Mouse (Mus musculus) forebrain, postnatal 0 days (tissue): ENCODE results near the gene Aif1. TPM values are rescaled to one million over a fixed set of nuclear protein-coding genes. Genes with fewer than 3 reads are reported as not detected.

ENCODE experiments used
- ATAC-seq: fragments of 200-750 bp; cut with Nextera tagmentation; 2 replicates; pipeline ENCODE4 v1.8.0; 2017; ENCODE audit warnings: mild to moderate bottlenecking, moderate library complexity
- DNase-seq: peaks from one replicate; pipeline ENCODE4 v3.0.0-alpha.2; 2015
- H3K27ac ChIP-seq: fragments of 300-500 bp; sonication (generic); 2 replicates; pipeline ENCODE4 v1.5.1; 2014; ENCODE audit warnings: low read depth, mild to moderate bottlenecking, antibody characterized with exemption, low read length, moderate library complexity, mixed read lengths
- H3K27me3 ChIP-seq: fragments of 300-500 bp; sonication (generic); 2 replicates; pipeline ENCODE4 v1.6.1; 2014; ENCODE audit warnings: mild to moderate bottlenecking, low read length, mixed read lengths; ENCODE audit not compliant: insufficient read depth
- H3K36me3 ChIP-seq: fragments of 300-500 bp; sonication (generic); 2 replicates; pipeline ENCODE4 v1.6.1; 2014; ENCODE audit warnings: mild to moderate bottlenecking, moderate library complexity; ENCODE audit not compliant: insufficient read depth
- H3K4me1 ChIP-seq: fragments of 300-500 bp; sonication (generic); 2 replicates; pipeline ENCODE4 v1.6.1; 2014; ENCODE audit warnings: antibody characterized with exemption; ENCODE audit not compliant: insufficient read depth
- H3K4me2 ChIP-seq: fragments of 300-500 bp; sonication (generic); 2 replicates; pipeline ENCODE4 v1.6.1; 2014; ENCODE audit warnings: low read depth, mild to moderate bottlenecking, moderate library complexity
- H3K4me3 ChIP-seq: fragments of 300-500 bp; sonication (generic); 2 replicates; pipeline ENCODE4 v1.5.1; 2014; ENCODE audit warnings: low read depth, low read length, mixed read lengths
- H3K9ac ChIP-seq: fragments of 300-500 bp; sonication (generic); 2 replicates; pipeline ENCODE4 v1.6.1; 2014; ENCODE audit warnings: mild to moderate bottlenecking
- H3K9me3 ChIP-seq: fragments of 300-500 bp; sonication (generic); 2 replicates; pipeline ENCODE4 v1.6.1; 2016; ENCODE audit warnings: low read length
- CTCF ChIP-seq: sonication (generic); IDR thresholded peaks from 2 replicates; pipeline ENCODE4 v1.5.1; 2016; ENCODE audit warnings: antibody characterized with exemption, control low read depth, low read depth
- WGBS: fragments of 180-500 bp; shearing (Covaris S2); extraction: QIAGEN DNeasy Blood & Tissue Kit; methylation state at CpG from one replicate; pipeline ENCODE4 v1.1.7; 2014; 5-methylcytosine and 5-hydroxymethylcytosine counted together
- polyA plus RNA-seq: library from polyadenylated mRNA; unstranded; fragments of >200 nt; fragmentation: Nextera tagmentation; extraction: Ambion mirVana; gene quantifications from 2 replicates; pipeline ENCODE4 v1.2.1, GENCODE M21; 2015
- total RNA-seq: library from RNA; depleted of rRNA; stranded (reverse); fragments of >200 nt; gene quantifications from 2 replicates; pipeline ENCODE4 v1.2.3, GENCODE M21; 2014; rRNA removed

The Aif1 gene
- total RNA-seq (1.9 and 3.6 TPM in 2 replicates), polyA plus RNA-seq (8.4 and 10.0 TPM in 2 replicates)

DNA sequence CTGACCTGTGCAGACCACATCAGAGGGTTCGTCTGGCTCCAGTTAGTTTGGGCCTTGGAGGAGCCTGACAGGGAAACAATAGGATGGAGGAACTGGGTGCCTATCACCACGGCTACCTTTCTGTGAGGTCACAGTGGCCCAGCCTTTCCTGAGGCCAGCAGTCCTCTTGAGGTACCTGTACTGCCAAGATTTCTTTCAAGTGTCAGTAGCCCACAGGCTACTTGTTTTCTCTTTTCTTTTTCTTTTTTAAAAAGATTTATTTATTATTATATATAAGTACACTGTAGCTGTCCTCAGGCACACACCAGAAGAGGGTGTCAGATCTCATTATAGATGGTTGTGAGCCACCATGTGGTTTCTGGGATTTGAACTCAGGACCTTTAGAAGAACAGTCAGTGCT lies at the start of gene Aif1:
Gene Aif1, minus strand, starts transcription at position 101 of the 400 bp plus-strand sequence.
- Histone ChIP-seq H3K27ac (no peak within 1 kb of the TSS), H3K36me3 (no peaks in the 10 kb centered on the region), H3K9ac (no peak within 1 kb of the TSS), H3K9me3 (no peaks in the 10 kb centered on the region), H3K27me3 (no peaks in the 10 kb centered on the region), H3K4me1 (no peaks in the 10 kb centered on the region), H3K4me2 (no peak within 1 kb of the TSS), H3K4me3 (no peak within 1 kb of the TSS)
- ATAC-seq (no peak), DNase-seq (no peak)
- WGBS = 45% methylated on average over 2 of the region's 2 CpGs
- TF ChIP-seq CTCF = no peak

GRCm38 (mm10) chr17:35225456-35225855 lies 49.6 kb upstream of the Aif1 start:
- WGBS = 94% methylated on average over 5 of the region's 5 CpGs
- no peak overlapping the region for H3K9ac ChIP-seq
- DNase-seq = no peak
- no peak for TF ChIP-seq CTCF
- no peak overlapping the region for H3K4me2 ChIP-seq
- ATAC-seq = no peak
- H3K9me3 ChIP-seq = no peaks in the 10 kb centered on the region
- H3K4me1 ChIP-seq = no peaks in the 10 kb centered on the region
- no peak overlapping the region for H3K27ac ChIP-seq
- peaks cover 37% of the 10 kb centered on the region for H3K36me3 ChIP-seq
- no peaks in the 10 kb centered on the region for H3K27me3 ChIP-seq
- H3K4me3 ChIP-seq = no peak overlapping the region

DNA sequence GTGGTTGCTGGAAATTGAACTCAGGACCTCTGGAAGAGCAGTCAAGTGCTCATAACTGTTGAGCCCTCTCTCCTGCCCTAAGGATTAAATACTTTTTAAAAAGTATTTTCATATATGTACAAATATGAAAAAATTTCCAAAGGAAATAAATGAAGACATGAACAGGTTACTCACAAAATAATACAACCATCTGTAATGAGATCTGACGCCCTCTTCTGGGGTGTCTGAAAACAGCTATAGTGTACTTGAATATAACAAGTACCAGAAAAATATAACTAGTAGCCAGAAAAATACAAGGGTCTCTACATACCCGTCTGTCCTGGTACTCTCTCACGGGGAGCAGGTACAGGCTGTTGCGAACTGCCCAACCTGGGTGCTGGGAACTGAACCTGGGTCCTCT lies 48.8 kb upstream of the Aif1 start:
- no peak overlapping the region for H3K9ac ChIP-seq
- 95% methylated on average over 4 of the region's 4 CpGs for WGBS
- DNase-seq (no peak), ATAC-seq (no peak)
- H3K27me3 ChIP-seq = no peaks in the 10 kb centered on the region
- no peak overlapping the region for H3K27ac ChIP-seq
- H3K4me2 ChIP-seq = no peak overlapping the region
- no peak overlapping the region for H3K4me3 ChIP-seq
- H3K9me3 ChIP-seq = no peaks in the 10 kb centered on the region
- no peaks in the 10 kb centered on the region for H3K4me1 ChIP-seq
- H3K36me3 ChIP-seq = peaks cover 39% of the 10 kb centered on the region
- TF ChIP-seq CTCF = no peak

GRCm38 (mm10) chr17:35222299-35222698 lies 46.4 kb upstream of the Aif1 start:
- Histone ChIP-seq H3K9me3 (no peaks in the 10 kb centered on the region), H3K27me3 (no peaks in the 10 kb centered on the region), H3K4me2 (no peak overlapping the region), H3K4me1 (no peaks in the 10 kb centered on the region), H3K27ac (no peak overlapping the region), H3K36me3 (peaks cover 28% of the 10 kb centered on the region), H3K4me3 (no peak overlapping the region), H3K9ac (no peak overlapping the region)
- 81% methylated on average over 6 of the region's 6 CpGs for WGBS
- DNase-seq (no peak), ATAC-seq (no peak)
- no peak for TF ChIP-seq CTCF

GRCm38 (mm10) chr17:35220156-35220952 lies 44.5 kb upstream of the Aif1 start, which contains the start of gene Gm16181:
Gene Gm16181 (plus strand): TSS chr17:35220834.
- Histone ChIP-seq H3K4me3 (no peak within 1 kb of the TSS), H3K9ac (no peak within 1 kb of the TSS), H3K36me3 (peaks cover 21% of the 10 kb centered on the region), H3K4me2 (no peak within 1 kb of the TSS), H3K27me3 (no peaks in the 10 kb centered on the region), H3K9me3 (no peaks in the 10 kb centered on the region), H3K4me1 (no peaks in the 10 kb centered on the region), H3K27ac (no peak within 1 kb of the TSS)
- ATAC-seq = no peak
- no peak for DNase-seq
- TF ChIP-seq CTCF = no peak
- 80% methylated on average over 25 of the region's 28 CpGs for WGBS

DNA sequence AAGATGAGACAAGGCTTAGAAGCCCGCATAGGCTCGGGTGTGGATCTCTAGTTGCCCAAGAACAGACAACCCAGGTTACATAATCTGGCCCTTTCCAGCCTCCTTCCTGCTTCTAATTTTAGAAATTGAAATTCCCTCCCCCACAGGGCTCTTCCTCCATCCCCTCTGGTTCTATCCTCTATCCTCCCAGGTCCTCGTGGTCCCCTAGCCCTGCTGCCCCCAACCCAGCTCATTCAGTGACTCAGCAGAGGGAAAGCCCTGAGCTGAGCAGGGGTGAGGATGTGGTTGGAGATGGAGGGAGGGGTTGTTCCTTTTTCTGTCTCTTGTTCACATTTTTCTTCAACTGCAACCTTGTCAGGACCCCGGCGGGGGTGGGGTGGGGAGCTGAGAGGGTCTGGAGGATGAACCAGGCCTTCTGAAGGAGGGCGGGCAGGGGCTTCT lies 43.8 kb upstream of the Aif1 start:
- H3K9ac ChIP-seq = no peak overlapping the region
- H3K9me3 ChIP-seq = no peaks in the 10 kb centered on the region
- ATAC-seq = no peak
- WGBS = 91% methylated on average over 6 of the region's 6 CpGs
- no peak for DNase-seq
- no peak for TF ChIP-seq CTCF
- peaks cover 19% of the 10 kb centered on the region for H3K36me3 ChIP-seq
- H3K4me1 ChIP-seq = no peaks in the 10 kb centered on the region
- no peak overlapping the region for H3K27ac ChIP-seq
- no peak overlapping the region for H3K4me3 ChIP-seq
- no peaks in the 10 kb centered on the region for H3K27me3 ChIP-seq
- no peak overlapping the region for H3K4me2 ChIP-seq

GRCm38 (mm10) chr17:35218516-35219193 lies 42.8 kb upstream of the Aif1 start:
- Histone ChIP-seq H3K27ac (no peak overlapping the region), H3K4me3 (no peak overlapping the region), H3K27me3 (no peaks in the 10 kb centered on the region), H3K9me3 (no peaks in the 10 kb centered on the region), H3K9ac (no peak overlapping the region), H3K4me1 (no peaks in the 10 kb centered on the region), H3K36me3 (peaks cover 19% of the 10 kb centered on the region), H3K4me2 (no peak overlapping the region)
- TF ChIP-seq CTCF = no peak
- ATAC-seq = no peak
- 82% methylated on average over 18 of the region's 18 CpGs for WGBS
- DNase-seq = no peak
